ENCODE assay signal across 9 mouse cellular contexts in the genomic region with DNA sequence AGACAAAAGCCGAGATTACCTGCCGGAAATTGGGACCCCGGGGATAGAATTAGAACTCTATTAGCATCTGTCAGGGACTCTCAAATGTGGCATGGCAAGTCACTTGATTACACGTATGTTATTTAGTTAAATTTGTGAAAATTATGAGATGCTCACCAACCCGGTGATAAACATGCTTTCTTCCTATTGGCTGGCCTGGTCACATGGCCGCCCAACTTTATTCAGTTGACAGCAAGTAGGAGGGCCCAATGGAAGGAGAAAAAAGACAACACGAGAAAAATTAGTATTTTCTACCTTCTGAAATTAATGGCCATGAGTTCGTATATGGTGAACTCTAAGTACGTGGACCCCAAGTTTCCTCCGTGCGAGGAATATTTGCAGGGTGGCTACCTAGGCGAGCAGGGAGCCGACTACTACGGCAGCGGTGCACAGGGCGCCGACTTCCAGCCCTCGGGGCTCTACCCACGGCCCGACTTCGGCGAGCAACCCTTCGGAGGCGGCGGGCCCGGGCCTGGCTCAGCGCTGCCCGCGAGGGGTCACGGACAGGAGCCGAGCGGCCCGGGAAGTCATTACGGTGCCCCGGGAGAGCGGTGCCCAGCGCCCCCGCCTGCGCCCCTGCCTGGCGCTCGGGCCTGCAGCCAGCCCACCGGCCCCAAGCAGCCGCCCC. TPM values are rescaled to one million over a fixed set of nuclear protein-coding genes. Genes with fewer than 3 reads are reported as not detected.
DNase-seq lines count a peak whose midpoint lies in the region; ATAC-seq lines count a peak whose summit lies in the region.
"Had no signal": no experiment of that assay in that cellular context is flagged by ENCODE, and none has a peak within 500 bp of the region (broad histone marks: within the 10 kb centered on the region; RNA-seq: fewer than 3 reads in every experiment).

No protein-coding gene starts in this region.

- no peak overlapping the region for H3K9ac ChIP-seq in heart, embryonic 14.5 days (ENCODE audit: low read length)
- H3K9ac ChIP-seq in intestine, embryonic 15.5 days: peak overlapping the region; percentile 37
- no peak overlapping the region for H3K9ac ChIP-seq in midbrain, embryonic 15.5 days

- no peaks in the 10 kb centered on the region for H3K36me3 ChIP-seq in heart, embryonic 14.5 days (ENCODE audit: control insufficient read depth, insufficient read depth, low read length)
- H3K36me3 ChIP-seq in intestine, embryonic 15.5 days: no peaks in the 10 kb centered on the region
- H3K36me3 ChIP-seq in midbrain, embryonic 15.5 days (replicated peaks): no peaks in the 10 kb centered on the region

- no peak for ATAC-seq in heart, embryonic 14.5 days (ENCODE audit: insufficient number of reproducible peaks, insufficient read depth, low FRiP score, low read depth)
- ATAC-seq in intestine, embryonic 15.5 days: peak; percentile 22; the same call in 1 of the 2 replicates
- no peak for ATAC-seq in midbrain, embryonic 15.5 days (replicated peaks)
- ATAC-seq in activated CD4-positive, CD25-positive, alpha-beta regulatory T cell, adult 4 months: no peak

- DNase-seq in heart, adult 8-10 months (ENCODE audit: low spot score): no peak
- DNase-seq in R1 (ENCODE audit: low read depth, low spot score): peak; percentile 51
- no peak for DNase-seq in gastrocnemius, postnatal 10 days
- no peak for DNase-seq in natural killer cell, adult 2 months (ENCODE audit: low spot score in 2 of 2)

- WGBS in heart, embryonic 14.5 days: 1% methylated on average over 43 of the region's 43 CpGs
- WGBS in intestine, embryonic 15.5 days: 17% methylated on average over 43 of the region's 43 CpGs
- under 1% methylated on average over 43 of the region's 43 CpGs for WGBS in midbrain, embryonic 15.5 days

- H3K27ac ChIP-seq in heart, embryonic 14.5 days (replicated peaks in 1 of 2; ENCODE audit: control insufficient read depth in 1 of 2, insufficient read depth in 1 of 2, low read depth in 2 of 2, low read length in 2 of 2): no peak overlapping the region
- peak overlapping the region; percentile 40; the same call in 1 of the 2 replicates for H3K27ac ChIP-seq in intestine, embryonic 15.5 days
- H3K27ac ChIP-seq in midbrain, embryonic 15.5 days: no peak overlapping the region

- H3K27me3 ChIP-seq in heart, embryonic 14.5 days (ENCODE audit: control insufficient read depth, insufficient read depth, low read length): peaks cover 99% of the 10 kb centered on the region
- peaks cover 78% of the 10 kb centered on the region for H3K27me3 ChIP-seq in intestine, embryonic 15.5 days (replicated peaks)
- peaks cover 96% of the 10 kb centered on the region for H3K27me3 ChIP-seq in midbrain, embryonic 15.5 days (replicated peaks)

- H3K9me3 ChIP-seq in heart, embryonic 14.5 days (ENCODE audit: control insufficient read depth, low read length): no peaks in the 10 kb centered on the region
- no peaks in the 10 kb centered on the region for H3K9me3 ChIP-seq in intestine, embryonic 15.5 days
- no peaks in the 10 kb centered on the region for H3K9me3 ChIP-seq in midbrain, embryonic 15.5 days

- peak overlapping the region; percentile 19 to 20; a peak in 3 of 4 replicates for H3K4me3 ChIP-seq in heart, embryonic 14.5 days (ENCODE audit: control insufficient read depth in 1 of 2, insufficient read depth in 1 of 2, low read depth in 1 of 2, low read length in 2 of 2)
- peak overlapping the region; percentile 32 for H3K4me3 ChIP-seq in intestine, embryonic 15.5 days (replicated peaks)
- H3K4me3 ChIP-seq in midbrain, embryonic 15.5 days: no peak overlapping the region

- H3K4me1 ChIP-seq in heart, embryonic 14.5 days (ENCODE audit: control insufficient read depth in 2 of 2, insufficient read depth in 2 of 2, low read length in 2 of 2): peaks cover 0 to 4% of the 10 kb centered on the region in 2 experiments; a peak in 1 of 4 replicates
- H3K4me1 ChIP-seq in intestine, embryonic 15.5 days (replicated peaks): peaks cover 19% of the 10 kb centered on the region
- 0 out of 2 replicates have a peak, but pooled peaks cover 3% of the 10 kb centered on the region for H3K4me1 ChIP-seq in midbrain, embryonic 15.5 days

- H3K4me2 ChIP-seq in heart, embryonic 14.5 days (ENCODE audit: low read length): peak overlapping the region; percentile 55
- H3K4me2 ChIP-seq in intestine, embryonic 15.5 days (replicated peaks): peak overlapping the region; percentile 50
- H3K4me2 ChIP-seq in midbrain, embryonic 15.5 days: peak overlapping the region; percentile 6; the same call in 1 of the 2 replicates

RNA-seq across cellular contexts. Expression of a gene that starts 0.6 kb away (rescaled TPM):
- polyA plus RNA-seq in heart, embryonic 14.5 days (2014; fragmentation: Nextera tagmentation; extraction: Ambion mirVana): 0.05 TPM in 1 of 2 replicates, not detected in the other
- total RNA-seq in heart, adult 8-10 months (2022): not detected
- polyA plus RNA-seq in intestine, embryonic 15.5 days (2015; fragmentation: Nextera tagmentation; extraction: Ambion mirVana): 0.55 and 0.73 TPM in 2 replicates
- polyA plus RNA-seq in midbrain, embryonic 15.5 days (2015; fragmentation: Nextera tagmentation; extraction: Ambion mirVana): not detected in 2 replicates
- not detected for polyA plus RNA-seq in activated CD4-positive, CD25-positive, alpha-beta regulatory T cell, adult 4 months (2017; shearing (Covaris generic))
- total RNA-seq in gastrocnemius, postnatal 10 days (2021): under 1 TPM; 0.21 to 0.43 TPM

RNA-seq across cellular contexts. Expression of a gene that starts 15.4 kb away (rescaled TPM):
- 0.34 TPM in 1 of 2 replicates, not detected in the other for polyA plus RNA-seq in heart, embryonic 14.5 days (2014; fragmentation: Nextera tagmentation; extraction: Ambion mirVana)
- under 1 TPM; 0.32 to 0.79 (median 0.38) TPM for total RNA-seq in heart, adult 8-10 months (2022)
- 1.2 and 1.6 TPM in 2 replicates for polyA plus RNA-seq in intestine, embryonic 15.5 days (2015; fragmentation: Nextera tagmentation; extraction: Ambion mirVana)
- polyA plus RNA-seq in midbrain, embryonic 15.5 days (2015; fragmentation: Nextera tagmentation; extraction: Ambion mirVana): not detected in 2 replicates
- polyA plus RNA-seq in activated CD4-positive, CD25-positive, alpha-beta regulatory T cell, adult 4 months (2017; shearing (Covaris generic)): not detected
- 1 to 10 TPM; 2.1 to 4.8 TPM for total RNA-seq in gastrocnemius, postnatal 10 days (2021)

RNA-seq across cellular contexts. Expression of a gene that starts 15.4 kb away (rescaled TPM):
- polyA plus RNA-seq in heart, embryonic 14.5 days (2014; fragmentation: Nextera tagmentation; extraction: Ambion mirVana): 0.23 TPM in 1 of 2 replicates, not detected in the other
- total RNA-seq in heart, adult 8-10 months (2022): under 1 TPM in 1 of 4 experiments, not detected in 3; 0.16 TPM
- 18.8 and 19.2 TPM in 2 replicates for polyA plus RNA-seq in intestine, embryonic 15.5 days (2015; fragmentation: Nextera tagmentation; extraction: Ambion mirVana)
- 0.09 and 0.21 TPM in 2 replicates for polyA plus RNA-seq in midbrain, embryonic 15.5 days (2015; fragmentation: Nextera tagmentation; extraction: Ambion mirVana)
- polyA plus RNA-seq in activated CD4-positive, CD25-positive, alpha-beta regulatory T cell, adult 4 months (2017; shearing (Covaris generic)): not detected
- under 1 TPM in 1 of 2 experiments, not detected in 1; 0.26 TPM for total RNA-seq in gastrocnemius, postnatal 10 days (2021)

RNA-seq across cellular contexts. Expression of a gene that starts 22.7 kb away (rescaled TPM):
- polyA plus RNA-seq in heart, embryonic 14.5 days (2014; fragmentation: Nextera tagmentation; extraction: Ambion mirVana): 0.36 and 0.61 TPM in 2 replicates
- 1 to 10 TPM in 1 of 4 experiments, under 1 TPM in 3; 0.53 to 1.5 (median 0.76) TPM for total RNA-seq in heart, adult 8-10 months (2022)
- 4.2 and 5.1 TPM in 2 replicates for polyA plus RNA-seq in intestine, embryonic 15.5 days (2015; fragmentation: Nextera tagmentation; extraction: Ambion mirVana)
- polyA plus RNA-seq in midbrain, embryonic 15.5 days (2015; fragmentation: Nextera tagmentation; extraction: Ambion mirVana): 0.08 and 0.10 TPM in 2 replicates
- polyA plus RNA-seq in activated CD4-positive, CD25-positive, alpha-beta regulatory T cell, adult 4 months (2017; shearing (Covaris generic)): not detected
- total RNA-seq in gastrocnemius, postnatal 10 days (2021): 10 to 100 TPM; 38.3 to 46.1 TPM
- polyA plus RNA-seq: cerebellum, adult 2 months had no signal

RNA-seq across cellular contexts. Expression of a gene that starts 29.6 kb away (rescaled TPM):
- polyA plus RNA-seq in heart, embryonic 14.5 days (2014; fragmentation: Nextera tagmentation; extraction: Ambion mirVana): 0.22 TPM in 1 of 2 replicates, not detected in the other
- total RNA-seq in heart, adult 8-10 months (2022): under 1 TPM; 0.22 to 0.49 (median 0.48) TPM
- 4.4 and 5.9 TPM in 2 replicates for polyA plus RNA-seq in intestine, embryonic 15.5 days (2015; fragmentation: Nextera tagmentation; extraction: Ambion mirVana)
- polyA plus RNA-seq in midbrain, embryonic 15.5 days (2015; fragmentation: Nextera tagmentation; extraction: Ambion mirVana): not detected in 2 replicates
- not detected for polyA plus RNA-seq in activated CD4-positive, CD25-positive, alpha-beta regulatory T cell, adult 4 months (2017; shearing (Covaris generic))
- 10 to 100 TPM; 12.6 to 16.1 TPM for total RNA-seq in gastrocnemius, postnatal 10 days (2021)
- polyA plus RNA-seq: cerebellum, adult 2 months had no signal

Comparison
In these comparisons a context has a peak if more than half of its experiments do, and no peak if none do; other contexts are left out.
1. RNA of a gene that starts 15.4 kb away (polyA plus RNA-seq): 18.8 to 19.2 TPM in intestine, embryonic 15.5 days; 0.23 TPM in heart, embryonic 14.5 days, 0.09 to 0.21 TPM in midbrain, embryonic 15.5 days and not detected in activated CD4-positive, CD25-positive, alpha-beta regulatory T cell, adult 4 months; every median in the first group is over 10 times any median in the second.
2. Peak in every context shown above with its lines, with median percentiles within 50 percentile points of each other: H3K4me2 ChIP-seq.